Mouse (Mus musculus): ENCODE results near the gene Tmprss11g. TPM values are rescaled to one million over a fixed set of nuclear protein-coding genes. Genes with fewer than 3 reads are reported as not detected.

Tmprss11g gene
- polyA plus RNA-seq (2012; ENCODE audit: low replicate concordance) = not detected in 2 replicates

GRCm38 (mm10) chr5:86518500-86518899 lies at the start of gene Tmprss11g:
Gene Tmprss11g, minus strand, starts transcription at chr5:86518600.

DNA sequence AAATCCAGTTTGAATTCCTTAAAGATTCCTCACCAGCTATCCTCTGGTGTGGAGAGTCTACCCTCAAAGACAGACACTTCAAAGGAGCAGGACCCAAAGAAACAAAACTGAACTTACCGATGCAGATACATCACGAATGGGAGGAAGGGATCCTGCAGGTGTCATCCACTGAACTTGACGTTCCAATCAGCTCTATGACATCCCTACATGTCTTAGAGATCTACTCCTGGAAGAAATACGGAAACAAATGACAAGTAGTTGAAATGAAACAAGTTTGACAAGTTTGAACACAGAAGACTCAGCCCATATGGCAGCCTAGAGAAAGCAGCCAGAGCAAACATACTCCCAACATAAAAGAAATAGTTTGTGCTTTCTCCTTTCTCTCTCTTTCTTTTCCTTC lies 49.5 kb downstream of the Tmprss11g start, which contains the start of gene Tmprss11a:
Gene Tmprss11a (minus strand): TSS at position 101 of the 400 bp plus-strand sequence.

Other genes starting within 250 kb of the Tmprss11g start
- gene Tmprss11c, start 229.3 kb downstream of the Tmprss11g start, polyA plus RNA-seq (2012; ENCODE audit: low replicate concordance) = not detected in 2 replicates
- gene Tmprss11d, start 145.2 kb downstream of the Tmprss11g start, polyA plus RNA-seq (2012; ENCODE audit: low replicate concordance) = 0.08 TPM in 1 of 2 replicates, not detected in the other
- gene Tmprss11a, start 49.6 kb downstream of the Tmprss11g start, polyA plus RNA-seq (2012; ENCODE audit: low replicate concordance) = not detected in 2 replicates
- not detected in 2 replicates for gene Tmprss11f, start 113.8 kb upstream of the Tmprss11g start, polyA plus RNA-seq (2012; ENCODE audit: low replicate concordance)
- gene Tmprss11b, start 157.8 kb upstream of the Tmprss11g start, polyA plus RNA-seq (2012; ENCODE audit: low replicate concordance) = 0.03 TPM in 1 of 2 replicates, not detected in the other
- not detected in 2 replicates for gene Tmprss11e, start 227.2 kb upstream of the Tmprss11g start, polyA plus RNA-seq (2012; ENCODE audit: low replicate concordance)

Data from leukemia stem cell, adult 10-12 weeks (primary cell).